Mouse (Mus musculus) stomach, postnatal 0 days (tissue): ENCODE data around the gene Samd4. TPM values are rescaled to one million over a fixed set of nuclear protein-coding genes. Genes with fewer than 3 reads are reported as not detected.

Experiments used
- ATAC-seq: fragments of 200-750 bp; cut with Nextera tagmentation; 2 replicates; pipeline ENCODE4 v1.8.0; 2017; ENCODE audit not compliant: low FRiP score, low TSS enrichment
- DNase-seq: peaks from one replicate; pipeline ENCODE4 v3.0.0-alpha.2; 2016; ENCODE audit warnings: low spot score
- H3K27ac ChIP-seq: fragments of 300-500 bp; sonication (generic); replicated peaks from 2 replicates; pipeline ENCODE4 v1.5.1; 2014; ENCODE audit warnings: mild to moderate bottlenecking, control low read depth
- H3K27me3 ChIP-seq: fragments of 300-500 bp; sonication (generic); 2 replicates; pipeline ENCODE4 v1.6.1; 2014; ENCODE audit warnings: low read length; ENCODE audit not compliant: control insufficient read depth, insufficient read depth
- H3K36me3 ChIP-seq: fragments of 300-500 bp; sonication (generic); 2 replicates; pipeline ENCODE4 v1.6.1; 2014; ENCODE audit warnings: low read length, mixed read lengths; ENCODE audit not compliant: control insufficient read depth, insufficient read depth
- H3K4me1 ChIP-seq: fragments of 300-500 bp; sonication (generic); replicated peaks from 2 replicates; pipeline ENCODE4 v1.6.1; 2014; ENCODE audit warnings: antibody characterized with exemption; ENCODE audit not compliant: control insufficient read depth, insufficient read depth
- H3K4me2 ChIP-seq: fragments of 300-500 bp; sonication (generic); replicated peaks from 2 replicates; pipeline ENCODE4 v1.6.1; 2014; ENCODE audit warnings: low read depth, mild to moderate bottlenecking, control low read depth, moderate library complexity
- H3K4me3 ChIP-seq: fragments of 300-500 bp; sonication (generic); 2 replicates; pipeline ENCODE4 v1.5.1; 2014; ENCODE audit warnings: low read depth, low read length, control low read depth
- H3K9ac ChIP-seq: fragments of 300-500 bp; sonication (generic); 2 replicates; pipeline ENCODE4 v1.6.1; 2014; ENCODE audit warnings: mild to moderate bottlenecking, low read length, control low read depth, mixed read lengths
- H3K9me3 ChIP-seq: fragments of 300-500 bp; sonication (generic); 2 replicates; pipeline ENCODE4 v1.6.1; 2016; ENCODE audit warnings: low read length; ENCODE audit not compliant: control insufficient read depth
- CTCF ChIP-seq: IDR thresholded peaks from 2 replicates; pipeline ENCODE4 v1.5.1; 2016; ENCODE audit warnings: antibody characterized with exemption, low read depth, mild to moderate bottlenecking, moderate library complexity
- EP300 ChIP-seq: optimal IDR thresholded peaks from 2 replicates; pipeline ENCODE3; 2016; ENCODE audit warnings: antibody characterized with exemption
- WGBS: fragments of 180-500 bp; shearing (Covaris S2); extraction: QIAGEN DNeasy Blood & Tissue Kit; methylation state at CpG from one replicate; pipeline ENCODE4 v1.1.7; 2014; 5-methylcytosine and 5-hydroxymethylcytosine counted together
- polyA plus RNA-seq: library from polyadenylated mRNA; unstranded; fragments of >200 nt; fragmentation: Nextera tagmentation; extraction: Ambion mirVana; gene quantifications from 2 replicates; pipeline ENCODE4 v1.2.1, GENCODE M21; 2015

The Samd4 gene
- 3.4 and 4.1 TPM in 2 replicates for polyA plus RNA-seq

DNA sequence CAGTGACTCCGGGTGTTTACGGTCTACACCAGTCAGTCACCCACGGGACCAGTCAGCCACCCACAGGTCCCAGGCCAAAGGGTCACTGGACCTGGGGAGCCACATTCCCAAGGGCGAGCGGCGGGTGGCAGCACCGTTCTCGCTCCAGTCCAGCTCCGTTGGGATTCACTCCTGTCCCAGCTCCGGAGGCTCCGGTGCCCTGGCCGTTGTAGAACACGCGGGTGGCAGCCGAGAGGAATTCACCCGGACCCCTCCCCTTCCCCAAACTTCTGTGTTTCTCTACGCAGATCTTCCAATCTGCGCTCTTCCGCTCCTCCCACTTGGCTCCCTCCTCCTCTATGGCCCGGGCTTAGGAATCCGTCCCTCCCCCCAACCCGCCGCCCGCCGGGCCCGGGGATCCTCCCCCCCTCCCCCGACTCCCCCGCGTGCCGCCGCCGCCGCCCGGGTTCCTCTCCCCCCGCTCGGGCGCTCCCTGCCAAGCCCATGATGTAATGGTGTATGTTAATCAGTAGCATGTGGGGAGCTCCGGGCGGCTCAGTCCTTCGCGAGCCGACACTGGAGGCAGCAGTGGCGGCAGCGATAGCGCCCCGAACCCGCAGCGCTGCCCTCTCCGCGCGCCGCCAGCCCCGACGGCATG, at the start of gene Samd4:
Gene Samd4, plus strand, starts transcription at position 424 of the 637 bp plus-strand sequence.
- under 1% methylated on average over 43 of the region's 54 CpGs for WGBS
- 0 out of 2 replicates have a peak, but pooled peaks cover 3% of the 10 kb centered on the region for H3K4me1 ChIP-seq
- peak; percentile 81 for ATAC-seq
- peak; percentile 55 for TF ChIP-seq CTCF
- TF ChIP-seq EP300, result no peak
- H3K4me2 ChIP-seq, result peak within 1 kb of the TSS; percentile 97
- peak; percentile 84 for DNase-seq
- peak within 1 kb of the TSS; percentile 67 for H3K4me3 ChIP-seq
- no peaks in the 10 kb centered on the region for H3K9me3 ChIP-seq
- peak within 1 kb of the TSS; percentile 88 for H3K27ac ChIP-seq
- H3K27me3 ChIP-seq, result no peaks in the 10 kb centered on the region
- no peaks in the 10 kb centered on the region for H3K36me3 ChIP-seq
- peak within 1 kb of the TSS; percentile 82 for H3K9ac ChIP-seq

- Histone ChIP-seq H3K4me3 (no peak overlapping the region), H3K4me1 (no peaks in the 10 kb centered on the region), H3K9ac (no peak overlapping the region), H3K36me3 (peaks cover 7% of the 10 kb centered on the region; the same call in 1 of the 2 replicates), H3K27me3 (no peaks in the 10 kb centered on the region), H3K4me2 (no peak overlapping the region), H3K9me3 (no peaks in the 10 kb centered on the region), H3K27ac (no peak overlapping the region)
- DNase-seq (no peak), ATAC-seq (no peak)
- TF ChIP-seq CTCF (no peak), EP300 (no peak)
- WGBS, result 27% methylated on average over 4 of the region's 4 CpGs
Observed at GRCm38 (mm10) chr14:46839326-46839725, 43.3 kb upstream of the Samd4 start.

DNA sequence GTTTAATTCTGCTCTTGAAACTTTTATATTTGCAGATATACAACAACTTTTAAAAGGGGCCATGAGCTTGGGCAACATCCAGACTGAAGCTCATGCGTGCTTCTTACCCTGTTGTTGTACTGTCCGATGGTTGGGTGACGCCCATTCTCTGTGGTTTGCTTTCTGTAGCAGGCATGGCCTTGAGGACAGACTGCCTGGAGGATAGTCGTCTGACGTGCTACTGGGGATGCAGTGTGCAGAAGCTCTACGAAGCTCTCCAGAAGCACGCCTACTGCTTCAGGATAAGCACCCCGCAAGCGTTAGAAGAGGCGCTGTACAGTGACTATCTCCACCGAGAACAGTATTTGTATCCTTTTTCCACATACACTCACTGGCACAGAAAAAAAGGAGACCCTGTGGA, 36.9 kb upstream of the Samd4 start:
- 94% methylated on average over 11 of the region's 11 CpGs for WGBS
- Histone ChIP-seq H3K36me3 (peaks cover 6% of the 10 kb centered on the region; the same call in 1 of the 2 replicates), H3K27me3 (no peaks in the 10 kb centered on the region), H3K4me1 (no peaks in the 10 kb centered on the region), H3K9ac (no peak overlapping the region), H3K4me3 (no peak overlapping the region), H3K27ac (no peak overlapping the region), H3K4me2 (no peak overlapping the region), H3K9me3 (no peaks in the 10 kb centered on the region)
- ATAC-seq (no peak), DNase-seq (no peak)
- TF ChIP-seq EP300 (no peak), CTCF (no peak)

GRCm38 (mm10) chr14:46848063-46848590, 34.5 kb upstream of the Samd4 start:
- Histone ChIP-seq H3K4me3 (no peak overlapping the region), H3K36me3 (no peaks in the 10 kb centered on the region), H3K4me1 (no peaks in the 10 kb centered on the region), H3K9ac (no peak overlapping the region), H3K27ac (no peak overlapping the region), H3K27me3 (no peaks in the 10 kb centered on the region), H3K4me2 (no peak overlapping the region), H3K9me3 (no peaks in the 10 kb centered on the region)
- TF ChIP-seq EP300 (no peak), CTCF (no peak)
- ATAC-seq (peak; percentile 87), DNase-seq (no peak)
- WGBS, result 60% methylated on average over 4 of the region's 4 CpGs

GRCm38 (mm10) chr14:46848736-46849135, 33.9 kb upstream of the Samd4 start:
- WGBS, result 84% methylated on average over 5 of the region's 5 CpGs
- TF ChIP-seq EP300 (no peak), CTCF (no peak)
- ATAC-seq (no peak), DNase-seq (no peak)
- Histone ChIP-seq H3K27me3 (no peaks in the 10 kb centered on the region), H3K4me2 (no peak overlapping the region), H3K36me3 (no peaks in the 10 kb centered on the region), H3K9me3 (no peaks in the 10 kb centered on the region), H3K9ac (no peak overlapping the region), H3K4me3 (no peak overlapping the region), H3K4me1 (no peaks in the 10 kb centered on the region), H3K27ac (no peak overlapping the region)

DNA sequence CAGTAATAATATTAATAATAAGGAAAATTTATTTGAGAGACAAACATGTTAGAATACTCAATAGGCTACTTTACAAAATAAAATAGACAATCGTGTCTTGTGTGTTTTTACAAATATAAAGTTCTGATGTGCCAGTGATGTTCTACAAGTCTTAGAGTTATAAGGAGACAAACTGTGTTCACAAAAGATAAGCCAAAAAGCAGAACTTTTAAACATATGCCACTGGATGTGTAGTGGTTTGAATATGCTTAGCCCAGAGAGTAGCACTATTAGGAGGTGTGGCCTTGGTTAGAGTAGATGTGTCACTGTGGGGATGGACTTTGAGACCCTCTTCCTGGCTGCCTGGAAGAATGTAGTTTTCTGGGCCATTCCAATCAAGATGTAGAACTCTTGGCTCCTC, 32.9 kb upstream of the Samd4 start:
- Histone ChIP-seq H3K27me3 (no peaks in the 10 kb centered on the region), H3K36me3 (no peaks in the 10 kb centered on the region), H3K4me3 (no peak overlapping the region), H3K9ac (no peak overlapping the region), H3K4me2 (no peak overlapping the region), H3K4me1 (no peaks in the 10 kb centered on the region), H3K9me3 (no peaks in the 10 kb centered on the region), H3K27ac (no peak overlapping the region)
- WGBS, result 93% methylated on average over 1 of the region's 1 CpGs
- no peak for DNase-seq
- no peak for ATAC-seq
- TF ChIP-seq EP300, result no peak
- no peak for TF ChIP-seq CTCF
